Mouse (Mus musculus): Measurements from ENCODE around the gene Sema3d. TPM values are rescaled to one million over a fixed set of nuclear protein-coding genes. Genes with fewer than 3 reads are reported as not detected.

Gene Sema3d
- total RNA-seq, 4 experiments from 2014 or later, result 4.7 to 5.8 (median 5.5) TPM

GRCm38 (mm10) chr5:12634227-12634980 is 251.2 kb downstream of the Sema3d start:
- no peak for DNase-seq (ENCODE audit: low spot score in 2 of 2)

GRCm38 (mm10) chr5:12637763-12638468 is 254.7 kb downstream of the Sema3d start:
- DNase-seq (ENCODE audit: low spot score in 2 of 2), result no peak
